In genomic region chrX:142226542-142226941, GRCm38 (mm10) we compare ENCODE assay signal across 8 mouse cellular contexts. TPM values are rescaled to one million over a fixed set of nuclear protein-coding genes. Genes with fewer than 3 reads are reported as not detected.
DNase-seq lines count a peak whose midpoint lies in the region; ATAC-seq and TF ChIP-seq lines count a peak whose summit lies in the region.

TSS of gene Nxt2 (plus strand) at chrX:142226770.

- DNase-seq in lung, postnatal 0 days (ENCODE audit: low spot score), result no peak
- no peak for DNase-seq in lung, postnatal 4 days
- no peak for DNase-seq in embryonic facial prominence, embryonic 14.5 days (ENCODE audit: low spot score)
- no peak for DNase-seq in layer of hippocampus, postnatal 25 days (ENCODE audit: extremely low spot score in 1 of 2, low spot score in 1 of 2)
- no peak for DNase-seq in embryo, embryonic 10 days (ENCODE audit: low spot score)
- no peak for DNase-seq in kidney, postnatal 36 days
- no peak for DNase-seq in spleen, postnatal 10 days (ENCODE audit: low spot score in 2 of 2)

- WGBS in lung, postnatal 0 days, result 91% methylated on average over 12 of the region's 14 CpGs
- WGBS in embryonic facial prominence, embryonic 14.5 days, result 88% methylated on average over 14 of the region's 14 CpGs
- 93% methylated on average over 12 of the region's 14 CpGs for WGBS in midbrain, embryonic 15.5 days

- no peak for TF ChIP-seq EP300 in lung, postnatal 0 days (IDR thresholded peaks at IDR 0.05)

- TF ChIP-seq CTCF in lung, postnatal 0 days (IDR thresholded peaks at IDR 0.05), result no peak

- no peaks in the 10 kb centered on the region for H3K36me3 ChIP-seq in lung, postnatal 0 days (ENCODE audit: insufficient read depth, low read length)
- no peaks in the 10 kb centered on the region for H3K36me3 ChIP-seq in embryonic facial prominence, embryonic 14.5 days (ENCODE audit: control insufficient read depth, insufficient read depth, low read length)
- no peaks in the 10 kb centered on the region for H3K36me3 ChIP-seq in midbrain, embryonic 15.5 days (replicated peaks)

- H3K27me3 ChIP-seq in lung, postnatal 0 days (replicated peaks; ENCODE audit: insufficient read depth, low read length), result no peaks in the 10 kb centered on the region
- H3K27me3 ChIP-seq in embryonic facial prominence, embryonic 14.5 days (replicated peaks; ENCODE audit: control insufficient read depth, insufficient read depth, low read length), result no peaks in the 10 kb centered on the region
- H3K27me3 ChIP-seq in midbrain, embryonic 15.5 days (replicated peaks), result 0 out of 2 replicates have a peak, but pooled peaks cover 2% of the 10 kb centered on the region

- no peaks in the 10 kb centered on the region for H3K9me3 ChIP-seq in lung, postnatal 0 days (ENCODE audit: low read length)
- no peaks in the 10 kb centered on the region for H3K9me3 ChIP-seq in embryonic facial prominence, embryonic 14.5 days (ENCODE audit: control insufficient read depth, low read length)
- no peaks in the 10 kb centered on the region for H3K9me3 ChIP-seq in midbrain, embryonic 15.5 days

- H3K4me1 ChIP-seq in lung, postnatal 0 days (ENCODE audit: insufficient read depth, low read depth, low read length), result no peaks in the 10 kb centered on the region
- no peaks in the 10 kb centered on the region for H3K4me1 ChIP-seq in embryonic facial prominence, embryonic 14.5 days (ENCODE audit: control insufficient read depth, insufficient read depth, low read length)
- H3K4me1 ChIP-seq in midbrain, embryonic 15.5 days, result no peaks in the 10 kb centered on the region

- no peak for ATAC-seq in lung, postnatal 0 days
- ATAC-seq in embryonic facial prominence, embryonic 14.5 days (ENCODE audit: low read depth), result no peak
- no peak for ATAC-seq in midbrain, embryonic 15.5 days (replicated peaks)

- H3K9ac ChIP-seq in lung, postnatal 0 days (replicated peaks; ENCODE audit: low read depth), result no peak within 1 kb of the TSS
- no peak within 1 kb of the TSS for H3K9ac ChIP-seq in embryonic facial prominence, embryonic 14.5 days (ENCODE audit: low read depth, low read length)
- no peak within 1 kb of the TSS for H3K9ac ChIP-seq in midbrain, embryonic 15.5 days

- peak within 1 kb of the TSS; percentile 87; the same call in 1 of the 2 replicates for H3K27ac ChIP-seq in lung, postnatal 0 days (ENCODE audit: low read length)
- H3K27ac ChIP-seq in embryonic facial prominence, embryonic 14.5 days (replicated peaks; ENCODE audit: low read depth, low read length), result 0 out of 2 replicates have a peak within 1 kb of the TSS, but pooled peaks have one; percentile 89
- no peak within 1 kb of the TSS for H3K27ac ChIP-seq in midbrain, embryonic 15.5 days

- peak within 1 kb of the TSS; percentile 49; the same call in 1 of the 2 replicates for H3K4me3 ChIP-seq in lung, postnatal 0 days (ENCODE audit: low read depth, low read length)
- H3K4me3 ChIP-seq in embryonic facial prominence, embryonic 14.5 days (ENCODE audit: low read depth, low read length), result peak within 1 kb of the TSS; percentile 53
- peak within 1 kb of the TSS; percentile 59 for H3K4me3 ChIP-seq in midbrain, embryonic 15.5 days

- peak within 1 kb of the TSS; percentile 47 for H3K4me2 ChIP-seq in lung, postnatal 0 days (replicated peaks; ENCODE audit: low read depth, low read length)
- H3K4me2 ChIP-seq in embryonic facial prominence, embryonic 14.5 days (ENCODE audit: low read depth, low read length), result peak within 1 kb of the TSS; percentile 48
- H3K4me2 ChIP-seq in midbrain, embryonic 15.5 days, result peak within 1 kb of the TSS; percentile 49

RNA-seq across cellular contexts. Expression of gene Nxt2, which starts in this region (rescaled TPM):
- 13.8 and 14.7 TPM in 2 replicates for polyA plus RNA-seq in lung, postnatal 0 days (2015; fragmentation: Nextera tagmentation; extraction: Ambion mirVana)
- 15.5 and 18.6 TPM in 2 replicates for polyA plus RNA-seq in embryonic facial prominence, embryonic 14.5 days (2014; fragmentation: Nextera tagmentation; extraction: Ambion mirVana)
- 10 to 100 TPM; 26.6 to 30.9 TPM for total RNA-seq in layer of hippocampus, postnatal 25 days (2021)
- polyA plus RNA-seq in midbrain, embryonic 15.5 days (2015; fragmentation: Nextera tagmentation; extraction: Ambion mirVana), result 16.0 and 19.2 TPM in 2 replicates
